Mouse (Mus musculus): ENCODE results near the gene Txndc12.
A peak's percentile ranks its signal among the peaks of the same experiment; 100 is the strongest.

Txndc12 gene

DNA sequence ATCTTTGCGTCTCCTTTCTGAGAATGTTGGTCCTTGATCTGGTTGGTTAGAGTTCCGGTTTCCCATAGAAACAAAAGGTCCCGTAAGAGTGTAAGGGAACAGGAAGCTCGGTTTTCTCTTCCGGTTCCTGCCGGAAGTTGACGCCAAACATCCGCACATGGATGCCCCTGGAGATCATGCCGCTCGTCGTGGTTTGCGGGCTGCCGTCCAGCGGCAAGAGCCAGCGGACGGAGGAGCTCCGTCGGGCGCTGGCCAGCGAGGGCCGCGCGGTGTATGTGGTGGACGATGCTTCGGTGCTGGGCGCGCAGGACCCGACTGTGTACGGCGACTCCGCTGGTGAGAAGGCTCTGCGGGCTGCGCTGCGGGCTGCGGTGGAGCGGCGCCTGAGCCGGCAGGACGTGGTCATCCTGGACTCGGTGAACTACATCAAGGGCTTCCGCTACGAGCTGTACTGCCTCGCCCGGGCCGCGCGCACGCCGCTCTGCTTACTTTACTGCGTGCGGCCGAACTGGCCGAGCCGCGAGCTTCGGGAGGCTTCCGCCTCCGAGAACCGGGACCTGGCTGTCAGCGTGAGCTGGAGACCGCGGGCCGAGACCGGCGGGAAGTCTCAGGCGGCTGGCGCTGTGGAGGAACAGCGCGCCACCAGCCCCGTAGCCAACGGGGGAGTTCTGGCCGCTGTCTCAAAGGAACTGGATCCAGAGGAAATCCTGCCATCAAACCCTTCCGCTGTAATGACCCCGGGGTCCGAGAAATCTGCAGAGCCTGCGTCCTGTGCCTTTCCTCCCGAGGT is 13.5 kb downstream of the Txndc12 start, which contains the start of gene Kti12:
Gene Kti12, plus strand, starts transcription at position 71 of the 790 bp plus-strand sequence.
- DNase-seq = peak; percentile 81

DNA sequence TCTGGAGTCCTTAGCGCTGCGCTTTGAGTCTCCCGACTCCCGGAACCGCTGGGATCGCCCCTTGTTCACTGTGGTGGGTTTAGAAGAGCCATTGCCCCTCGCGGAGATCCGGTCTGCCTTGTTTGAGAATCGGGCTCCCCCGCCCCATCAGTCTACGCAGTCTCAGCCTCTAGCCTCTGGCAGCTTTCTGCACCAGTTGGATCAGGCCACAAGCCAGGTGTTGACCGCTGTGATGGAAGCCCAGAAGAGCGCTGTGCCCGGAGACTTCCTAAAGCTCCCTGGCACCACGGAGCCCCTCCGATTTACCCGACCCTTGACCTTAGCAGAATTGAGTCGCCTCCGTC is 14.1 kb downstream of the Txndc12 start, which contains the start of gene A730015C16Rik:
Gene A730015C16Rik, minus strand, starts transcription at position 115 of the 344 bp plus-strand sequence.
- peak; percentile 47 for DNase-seq

DNA sequence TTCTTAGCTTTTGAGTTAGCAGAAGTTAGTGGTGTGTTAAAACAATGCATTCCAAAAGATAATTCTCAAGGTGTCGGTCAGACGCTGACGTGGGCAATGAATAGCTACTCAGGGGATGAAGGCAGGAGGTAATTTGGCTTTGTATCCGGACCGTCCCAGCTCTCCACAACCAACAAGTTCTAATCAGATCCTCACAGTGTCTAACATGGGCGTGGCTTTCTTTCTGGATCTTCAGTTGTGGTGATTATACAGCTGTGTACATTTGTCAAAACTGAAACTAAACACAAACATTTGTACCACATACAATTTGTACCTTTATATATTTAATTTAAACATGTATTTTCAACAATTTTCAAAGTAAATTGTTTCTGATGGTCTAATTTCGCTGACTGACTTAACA is 32.4 kb downstream of the Txndc12 start:
- no peak for DNase-seq

DNA sequence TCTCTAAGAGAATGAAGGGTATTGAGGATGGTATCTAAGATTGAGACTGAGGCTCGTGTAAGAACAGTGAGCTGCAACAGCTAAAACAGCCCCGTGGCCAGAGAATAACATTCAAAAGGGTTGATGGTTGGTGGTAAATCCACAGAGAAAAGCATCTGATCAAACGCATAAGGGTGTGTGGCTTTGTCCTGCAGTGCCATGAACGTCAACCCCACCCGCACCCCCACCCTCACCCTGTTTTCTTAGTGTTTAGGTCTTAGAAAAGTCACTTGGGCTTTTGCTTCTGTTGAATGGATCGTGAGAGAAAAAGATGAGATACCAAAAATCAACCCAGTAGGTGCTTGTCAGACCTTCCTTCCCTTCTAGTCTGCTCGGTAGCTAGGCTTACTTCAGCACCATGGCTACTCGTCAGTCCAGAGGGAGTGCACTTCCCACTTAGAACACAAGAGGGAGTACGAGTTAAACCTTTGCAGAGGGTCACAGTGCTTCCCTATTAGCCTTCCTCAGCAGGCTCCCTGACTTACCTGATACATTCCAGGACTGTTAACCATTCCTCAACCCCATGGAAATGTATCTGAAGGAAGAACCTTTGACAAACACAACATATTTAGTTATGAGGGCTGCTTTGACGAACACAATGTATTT is 35.5 kb downstream of the Txndc12 start:
- peak; percentile 69 for DNase-seq

DNA sequence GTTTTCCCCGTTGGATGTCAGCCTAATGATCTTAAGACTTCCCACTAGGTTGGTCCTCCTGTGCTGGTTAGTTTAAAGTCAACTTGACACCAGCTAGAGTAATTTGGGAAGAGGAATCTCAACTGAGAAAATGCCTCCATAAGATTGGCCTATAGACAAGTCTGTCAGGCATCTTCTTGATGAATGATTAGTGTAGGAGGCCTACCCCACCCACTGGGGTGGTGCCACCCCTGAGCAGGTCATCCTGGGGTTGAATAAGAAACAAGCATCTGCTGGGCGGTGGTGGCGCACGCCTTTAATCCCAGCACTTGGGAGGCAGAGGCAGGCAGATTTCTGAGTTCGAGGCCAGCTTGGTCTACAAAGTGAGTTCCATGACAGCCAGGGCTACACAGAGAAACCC is 39.3 kb downstream of the Txndc12 start:
- DNase-seq = no peak

DNA sequence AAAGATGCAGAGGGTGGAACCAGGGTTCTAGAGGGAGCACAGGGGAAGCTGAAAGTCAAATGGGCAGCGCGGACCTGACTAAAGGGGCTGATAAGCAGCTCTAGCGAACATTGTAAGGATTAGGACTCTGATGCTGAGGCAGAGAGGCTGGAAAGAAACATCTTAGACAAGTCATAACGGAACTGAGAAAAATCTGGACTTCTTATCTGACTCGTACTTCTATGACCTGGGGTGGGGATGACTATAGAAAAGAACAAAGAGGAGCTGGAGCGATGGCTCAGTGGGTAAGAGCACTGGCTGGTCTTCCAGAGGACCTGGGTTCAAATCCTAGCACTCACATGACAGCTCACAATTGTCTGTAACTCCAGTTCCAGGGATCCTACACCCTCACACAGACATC is 43.5 kb downstream of the Txndc12 start:
- no peak for DNase-seq

DNA sequence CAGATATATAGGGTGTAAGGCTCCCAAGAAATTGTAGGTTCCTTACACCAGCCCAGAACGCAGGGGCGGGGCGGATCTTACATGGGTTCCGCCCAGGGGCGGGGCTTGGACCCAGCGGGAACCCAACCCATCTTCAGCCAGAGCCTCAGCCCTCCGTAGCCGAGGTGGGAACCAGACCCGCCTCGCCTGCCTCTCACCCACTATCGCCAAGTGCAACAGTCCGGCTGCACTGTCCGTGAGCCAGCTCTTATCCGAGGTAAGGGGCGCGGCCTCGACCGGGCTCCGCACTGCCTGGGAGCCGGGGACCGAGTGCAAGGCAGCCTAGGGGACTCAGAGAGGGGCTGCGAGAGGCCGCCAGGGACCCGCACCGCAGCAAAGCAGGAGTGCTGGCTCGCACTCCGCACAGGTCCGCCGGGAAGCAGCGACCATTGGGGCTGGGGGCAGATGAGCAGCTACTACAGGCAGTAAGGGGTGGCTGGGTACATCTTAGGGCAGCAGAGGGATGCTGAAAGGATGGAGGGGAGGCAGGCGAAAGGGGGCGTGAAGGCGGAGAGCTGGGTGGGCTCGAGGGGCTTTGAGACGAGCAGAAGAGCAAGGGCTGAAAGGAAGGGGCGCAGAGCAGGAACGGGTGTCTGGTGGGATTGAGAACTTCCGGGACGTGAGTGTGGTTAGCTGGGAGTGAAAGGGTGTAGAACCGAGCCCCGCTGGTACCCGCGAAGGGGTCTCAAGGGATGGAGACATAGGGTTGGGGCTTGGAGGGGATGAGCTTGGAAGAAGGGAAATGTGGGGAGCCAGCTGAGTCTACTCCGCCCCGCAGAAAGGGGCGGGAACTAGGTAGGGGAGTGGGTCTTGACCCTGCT is 44.8 kb downstream of the Txndc12 start, which contains the start of gene Rab3b:
Gene Rab3b, plus strand, starts transcription at position 101 of the 860 bp plus-strand sequence.
- DNase-seq = peak; percentile 11

DNA sequence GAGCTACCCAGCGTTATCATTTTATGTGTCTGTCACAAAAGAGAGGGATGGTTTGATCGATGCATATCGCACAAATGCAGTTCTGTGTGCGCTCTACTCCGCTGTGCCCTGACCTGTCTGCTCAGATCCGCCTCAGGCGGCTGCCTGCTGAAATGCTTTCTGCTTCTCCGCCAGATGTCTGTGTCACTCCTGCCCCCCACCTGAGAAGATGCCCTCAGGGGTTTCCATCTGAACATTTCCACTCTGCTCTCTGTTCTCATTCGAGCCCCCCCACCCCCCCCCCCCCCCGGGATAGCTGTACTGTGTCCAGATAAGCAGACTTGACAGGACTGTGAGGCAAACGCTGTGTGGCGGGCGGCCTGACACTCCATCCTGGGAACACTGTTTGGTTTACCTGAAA is 49.4 kb downstream of the Txndc12 start:
- no peak for DNase-seq

DNA sequence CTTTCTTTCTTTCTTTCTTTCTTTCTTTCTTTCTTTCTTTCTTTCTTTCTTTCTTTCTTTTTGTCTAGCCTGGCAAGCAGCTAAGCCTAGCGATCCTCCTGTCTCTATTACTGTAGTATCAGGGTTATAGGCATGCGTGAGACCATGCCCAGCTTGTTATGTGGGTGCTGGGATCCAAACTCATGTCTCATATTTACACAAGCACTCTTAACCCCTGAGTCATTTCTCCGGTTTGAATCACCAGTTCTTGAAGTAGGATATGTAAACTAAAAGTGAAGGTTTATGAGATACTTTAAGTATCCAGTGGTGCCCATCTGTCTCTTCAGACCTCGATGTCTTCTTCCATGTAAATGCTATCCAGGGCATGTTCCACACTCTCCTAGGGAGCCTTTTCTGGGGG is 53.1 kb downstream of the Txndc12 start:
- DNase-seq = no peak

DNA sequence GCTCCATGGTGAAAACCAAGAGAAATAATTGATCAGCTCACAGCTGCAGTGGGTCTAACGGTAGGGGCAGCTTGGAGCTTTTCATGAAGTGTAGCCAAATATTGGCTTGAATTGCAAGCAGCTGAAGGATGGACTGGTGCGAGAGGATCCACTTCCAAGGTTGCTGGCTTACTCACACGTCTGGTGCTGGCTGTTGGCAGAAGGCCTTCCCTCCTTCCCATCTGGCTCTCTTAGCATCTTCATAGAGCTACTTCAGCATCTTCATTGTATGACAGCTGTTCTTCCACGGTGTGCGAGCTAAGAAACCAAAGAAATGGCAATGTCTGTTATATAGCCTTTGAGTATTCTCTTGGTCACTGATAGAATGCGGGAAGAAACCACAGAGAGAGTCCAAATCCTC is 56.5 kb downstream of the Txndc12 start:
- no peak for DNase-seq

DNA sequence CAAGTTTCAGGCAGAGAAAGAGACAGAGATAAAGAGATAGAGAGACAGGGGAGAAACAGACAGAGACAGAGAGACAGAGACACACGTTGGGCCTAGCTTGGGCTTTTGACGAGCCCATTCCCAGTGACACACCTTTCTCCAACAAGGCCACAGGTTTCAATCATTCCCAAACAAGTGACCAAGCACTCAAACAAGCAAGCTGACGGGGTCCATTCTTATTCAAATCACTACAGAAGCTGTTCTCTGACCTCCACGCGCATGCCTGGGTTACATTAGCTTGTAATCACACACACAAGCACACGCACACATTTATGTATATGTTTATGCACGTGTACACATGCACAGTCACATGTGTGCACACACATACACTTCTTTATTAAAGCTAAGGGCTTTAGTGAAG is 66.0 kb downstream of the Txndc12 start:
- DNase-seq = no peak

DNA sequence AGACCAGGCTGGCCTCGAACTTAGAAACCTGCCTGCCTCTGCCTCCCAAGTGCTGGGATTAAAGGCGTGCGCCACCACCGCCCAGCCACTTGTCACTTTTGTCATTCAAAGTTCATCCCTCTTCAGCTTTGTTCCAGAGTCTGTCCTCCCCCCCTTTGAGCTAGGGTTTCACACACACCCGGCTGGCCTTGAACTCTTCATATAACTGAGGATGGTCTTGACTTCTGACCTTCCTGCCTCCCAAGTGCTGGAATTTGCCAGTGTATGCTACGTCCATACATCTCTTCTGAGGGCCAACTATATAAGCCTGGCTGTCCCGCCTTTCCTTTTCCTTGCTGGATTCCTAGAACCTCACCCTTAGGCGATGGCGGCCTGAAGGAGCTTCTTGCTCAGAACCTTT is 68.5 kb downstream of the Txndc12 start:
- DNase-seq = no peak

DNA sequence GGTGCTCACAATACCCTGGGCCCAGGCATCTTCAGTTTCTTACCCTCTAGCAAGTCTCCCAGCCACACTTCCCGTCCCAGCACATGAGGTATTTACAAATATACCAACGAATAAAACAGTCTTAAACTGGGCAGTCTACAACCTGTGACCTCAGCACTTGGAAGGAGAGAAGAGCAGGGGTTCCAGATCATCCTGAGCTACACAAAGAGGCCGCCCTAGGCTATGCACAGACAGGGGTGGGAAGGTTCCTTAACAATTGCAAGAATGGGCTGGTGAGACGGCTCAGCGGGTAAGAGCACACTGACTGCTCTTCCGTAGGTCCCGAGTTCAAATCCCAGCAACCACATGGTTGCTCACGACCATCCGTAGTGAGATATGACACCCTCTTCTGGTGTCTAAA is 68.9 kb downstream of the Txndc12 start:
- DNase-seq = no peak

DNA sequence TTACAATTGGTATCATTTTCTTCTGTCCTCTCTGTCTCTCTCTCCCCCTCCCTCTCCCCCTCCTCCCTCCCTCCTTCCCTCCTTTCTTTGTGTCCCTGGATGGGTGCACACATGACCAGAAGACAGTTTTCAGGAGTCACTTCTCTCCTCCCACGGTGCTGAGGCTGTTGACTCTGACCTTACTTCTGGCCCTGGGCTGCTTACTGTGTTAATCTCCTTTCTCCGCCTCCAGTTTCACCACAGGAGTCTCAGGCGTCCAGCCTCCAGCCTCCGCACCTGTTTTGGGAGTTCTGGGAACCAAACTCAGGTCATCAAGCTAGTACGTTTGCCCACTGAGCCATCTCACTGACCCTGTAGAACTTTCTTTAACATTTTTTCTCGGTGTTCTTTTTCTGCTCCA is 69.7 kb downstream of the Txndc12 start:
- no peak for DNase-seq

DNA sequence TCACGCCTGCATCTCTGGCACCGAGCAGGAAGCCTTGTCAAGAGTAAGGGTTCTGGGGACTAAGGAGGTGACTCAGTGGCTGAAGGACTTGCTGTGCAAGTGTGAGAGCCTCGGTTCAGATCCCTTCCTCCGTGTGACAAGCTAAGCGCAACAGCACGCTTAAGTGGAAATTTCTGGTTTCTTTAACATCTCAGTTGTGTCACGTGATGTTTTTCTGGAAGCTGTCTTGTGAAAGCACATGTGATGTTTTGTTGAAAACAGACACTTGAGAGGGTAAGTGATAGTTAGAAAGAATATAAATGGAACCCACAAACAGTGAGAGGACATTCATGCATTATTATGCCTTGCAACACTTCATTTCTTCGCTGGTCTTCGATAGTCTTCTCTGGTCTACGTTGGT is 70.4 kb downstream of the Txndc12 start:
- DNase-seq = no peak

DNA sequence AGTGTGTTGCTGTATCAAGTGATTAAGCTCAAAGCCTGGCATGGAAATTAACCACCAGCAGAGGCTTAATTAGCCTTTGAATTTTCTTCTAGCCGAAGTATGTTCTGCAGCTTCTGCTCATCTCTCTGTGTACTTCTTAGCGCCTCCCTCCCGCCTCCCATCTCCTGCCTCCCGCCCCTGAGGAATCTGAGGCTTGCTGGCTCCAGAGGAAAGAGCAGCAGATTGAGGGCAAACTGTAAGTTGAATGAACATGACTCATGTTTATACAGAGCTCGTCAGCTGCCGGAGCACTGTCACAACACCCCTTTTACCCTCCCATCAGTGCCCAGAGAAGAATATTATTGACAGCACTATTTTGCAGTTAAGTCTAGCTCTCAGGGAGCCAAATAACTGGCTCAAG is 71.5 kb downstream of the Txndc12 start:
- DNase-seq = no peak

DNA sequence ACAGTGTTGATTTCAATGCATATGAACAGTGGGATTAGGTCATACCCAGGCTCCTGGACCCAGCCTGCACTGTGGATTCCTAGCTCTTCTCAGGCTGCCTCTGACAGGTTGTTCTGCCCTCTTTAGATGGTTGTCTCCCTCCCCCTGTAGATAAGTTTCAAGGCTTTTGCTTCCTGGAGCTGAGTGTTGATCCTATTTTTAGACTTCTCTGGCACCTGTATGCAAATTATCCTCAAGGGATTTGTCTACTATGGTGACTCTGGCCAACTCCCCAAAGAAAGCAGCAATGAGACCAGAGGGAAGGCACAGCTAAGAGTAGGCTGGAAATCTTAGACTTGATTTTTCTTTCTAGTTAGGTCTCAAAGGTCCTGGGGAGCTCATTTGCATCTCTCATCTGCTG is 73.1 kb downstream of the Txndc12 start:
- DNase-seq = no peak

DNA sequence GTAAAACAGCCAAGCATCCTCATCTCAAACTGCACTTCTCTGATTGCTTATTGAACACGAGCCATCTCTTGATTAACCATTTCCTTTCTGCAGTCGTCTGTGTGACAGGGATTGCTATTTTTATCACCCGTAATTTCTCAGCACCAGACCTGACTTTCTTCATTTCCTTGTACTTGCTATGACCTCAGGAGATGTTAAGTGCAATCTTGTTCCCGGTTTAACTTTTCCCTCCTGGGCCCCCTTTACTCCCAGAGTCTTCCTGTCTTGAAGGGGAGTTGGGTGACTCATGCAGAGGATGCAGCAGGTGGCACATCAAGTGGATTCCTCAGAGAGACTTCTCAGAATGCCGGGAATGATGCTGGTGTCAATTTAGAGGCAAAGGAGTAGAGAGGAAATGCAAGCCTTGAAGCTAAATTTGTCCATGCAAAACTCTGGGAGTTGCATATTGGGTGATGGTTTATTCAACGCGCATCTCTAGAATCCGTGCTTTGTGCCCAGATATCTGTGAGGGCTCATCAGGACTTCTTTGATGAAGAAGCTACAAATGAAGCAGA is 75.5 kb downstream of the Txndc12 start:
- no peak for DNase-seq

All from cerebellum, adult 11-12 months (tissue).